ENCODE assay signal across 14 mouse cellular contexts in the genomic region with DNA sequence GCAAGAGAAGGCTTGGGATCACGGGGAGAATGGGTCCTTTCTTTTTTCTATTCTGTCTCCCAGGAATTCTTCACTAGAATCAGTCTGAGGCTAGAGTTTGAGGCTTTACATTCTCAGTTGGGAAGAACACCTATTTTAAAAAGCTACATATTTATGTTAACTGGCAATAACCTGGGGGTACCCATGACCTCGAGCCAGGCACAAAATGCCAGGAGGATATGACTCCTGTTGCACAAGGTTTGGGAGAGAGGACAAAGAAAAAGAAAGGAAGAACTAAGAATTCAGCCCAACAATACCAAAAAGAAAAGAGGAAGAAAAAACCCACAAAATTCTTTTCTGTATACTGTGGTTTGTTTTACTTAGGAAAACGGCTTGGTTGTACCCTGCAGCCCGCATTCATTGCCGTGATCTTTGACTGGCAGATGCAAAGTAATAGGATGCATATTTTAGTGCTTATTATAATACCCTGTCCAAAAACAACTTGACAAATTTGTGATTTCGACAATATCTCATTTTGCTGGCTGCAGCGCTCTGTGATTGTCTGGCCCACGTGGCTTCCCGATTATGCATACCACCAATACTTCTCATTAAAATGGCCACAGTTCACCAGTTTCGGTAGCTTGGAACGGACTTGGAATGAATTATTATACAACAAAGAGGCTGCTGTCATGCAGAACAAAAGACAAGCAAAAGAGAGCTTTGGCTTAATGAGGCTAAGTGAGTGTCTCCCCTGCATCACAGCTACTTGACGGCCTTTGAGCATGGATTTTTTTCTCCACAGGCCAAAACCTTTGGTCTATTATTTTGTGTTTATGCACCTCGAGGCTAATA.
DNase-seq lines count a peak whose midpoint lies in the region; ATAC-seq lines count a peak whose summit lies in the region.
"Had no signal": no experiment of that assay in that cellular context is flagged by ENCODE, and none has a peak within 500 bp of the region (broad histone marks: within the 10 kb centered on the region; RNA-seq: fewer than 3 reads in every experiment).

No protein-coding gene starts in this region.

- peak overlapping the region; percentile 15; the same call in 1 of the 2 replicates for H3K4me2 ChIP-seq in forebrain, embryonic 14.5 days (ENCODE audit: low read length)
- peak overlapping the region; percentile 27; the same call in 1 of the 2 replicates for H3K4me2 ChIP-seq in neural tube, embryonic 13.5 days
- no peak overlapping the region for H3K4me2 ChIP-seq in intestine, embryonic 16.5 days (ENCODE audit: low read depth, low read length)

- peak overlapping the region; percentile 10; the same call in 1 of the 2 replicates for H3K27ac ChIP-seq in forebrain, embryonic 14.5 days (ENCODE audit: low read depth, low read length)
- no peak overlapping the region for H3K27ac ChIP-seq in neural tube, embryonic 13.5 days (replicated peaks)
- H3K27ac ChIP-seq in intestine, embryonic 16.5 days (ENCODE audit: low read length): no peak overlapping the region
- H3K27ac ChIP-seq: liver, embryonic 14.5 days had no signal

- intact Hi-C loops in left cerebral cortex, postnatal 4 days (cut with DNase I): no loop called here

- no peaks in the 10 kb centered on the region for H3K9me3 ChIP-seq in forebrain, embryonic 14.5 days (replicated peaks; ENCODE audit: control insufficient read depth, low read length)
- no peaks in the 10 kb centered on the region for H3K9me3 ChIP-seq in neural tube, embryonic 13.5 days
- no peaks in the 10 kb centered on the region for H3K9me3 ChIP-seq in intestine, embryonic 16.5 days (ENCODE audit: control insufficient read depth, low read length)

- H3K4me1 ChIP-seq in forebrain, embryonic 14.5 days (ENCODE audit: control insufficient read depth, insufficient read depth, low read length): peaks cover 8% of the 10 kb centered on the region; the same call in 1 of the 2 replicates
- peaks cover 11% of the 10 kb centered on the region; the same call in 1 of the 2 replicates for H3K4me1 ChIP-seq in neural tube, embryonic 13.5 days (replicated peaks)
- H3K4me1 ChIP-seq in intestine, embryonic 16.5 days (ENCODE audit: control insufficient read depth, insufficient read depth, low read length): no peaks in the 10 kb centered on the region

- WGBS in forebrain, embryonic 14.5 days: 5% methylated on average over 13 of the region's 13 CpGs
- 32% methylated on average over 13 of the region's 13 CpGs for WGBS in neural tube, embryonic 13.5 days
- WGBS in intestine, embryonic 16.5 days: 75% methylated on average over 13 of the region's 13 CpGs

- no peaks in the 10 kb centered on the region for H3K27me3 ChIP-seq in forebrain, embryonic 14.5 days (replicated peaks; ENCODE audit: control insufficient read depth, insufficient read depth, low read length)
- H3K27me3 ChIP-seq in neural tube, embryonic 13.5 days: no peaks in the 10 kb centered on the region
- H3K27me3 ChIP-seq in intestine, embryonic 16.5 days (replicated peaks; ENCODE audit: control insufficient read depth, insufficient read depth, low read length): no peaks in the 10 kb centered on the region

- no peaks in the 10 kb centered on the region for H3K36me3 ChIP-seq in forebrain, embryonic 14.5 days (ENCODE audit: control insufficient read depth, insufficient read depth, low read length)
- no peaks in the 10 kb centered on the region for H3K36me3 ChIP-seq in neural tube, embryonic 13.5 days
- no peaks in the 10 kb centered on the region for H3K36me3 ChIP-seq in intestine, embryonic 16.5 days (ENCODE audit: control insufficient read depth, insufficient read depth, low read length)

- ATAC-seq in forebrain, embryonic 14.5 days: peak; percentile 95
- ATAC-seq in neural tube, embryonic 13.5 days (ENCODE audit: low read depth): no peak
- ATAC-seq in intestine, embryonic 16.5 days: no peak
- ATAC-seq in monocyte, adult 5-6 weeks (replicated peaks; ENCODE audit: insufficient number of reproducible peaks, low FRiP score, low TSS enrichment, poor library complexity, severe bottlenecking): no peak

- DNase-seq in left cerebral cortex, adult 11 months (ENCODE audit: low spot score): peak; percentile 19
- DNase-seq in left cerebral cortex, postnatal 4 days: no peak
- peak; percentile 95 for DNase-seq in forebrain, embryonic 14.5 days (ENCODE audit: low spot score)
- peak; percentile 8 for DNase-seq in layer of hippocampus, adult 11-12 months (ENCODE audit: low spot score)
- DNase-seq in heart, adult 18-20 months: no peak
- DNase-seq: B cell, adult 2 months; gastrocnemius, postnatal 14 days; heart, postnatal 4 days; right cerebral cortex, postnatal 25 days; thymus, adult 18-20 months had no signal

- no peak overlapping the region for H3K9ac ChIP-seq in forebrain, embryonic 14.5 days (ENCODE audit: low read length)
- H3K9ac ChIP-seq in neural tube, embryonic 13.5 days: 0 out of 2 replicates have a peak overlapping the region, but pooled peaks have one; percentile 19
- H3K9ac ChIP-seq in intestine, embryonic 16.5 days (ENCODE audit: low read depth, low read length): no peak overlapping the region
- H3K9ac ChIP-seq: liver, embryonic 14.5 days had no signal

- no peak overlapping the region for H3K4me3 ChIP-seq in forebrain, embryonic 14.5 days (ENCODE audit: low read depth, low read length)
- H3K4me3 ChIP-seq in neural tube, embryonic 13.5 days: no peak overlapping the region
- H3K4me3 ChIP-seq in intestine, embryonic 16.5 days (ENCODE audit: low read length): no peak overlapping the region

Comparison
In these comparisons a context has a peak if more than half of its experiments do, and no peak if none do; other contexts are left out.
1. DNase-seq: peak in left cerebral cortex, adult 11 months (single experiment), forebrain, embryonic 14.5 days (single experiment) and layer of hippocampus, adult 11-12 months (single experiment); none in left cerebral cortex, postnatal 4 days (single experiment) and heart, adult 18-20 months (0 of 2).